Comparison of ENCODE assay signal across 9 mouse cellular contexts in the genomic region with DNA sequence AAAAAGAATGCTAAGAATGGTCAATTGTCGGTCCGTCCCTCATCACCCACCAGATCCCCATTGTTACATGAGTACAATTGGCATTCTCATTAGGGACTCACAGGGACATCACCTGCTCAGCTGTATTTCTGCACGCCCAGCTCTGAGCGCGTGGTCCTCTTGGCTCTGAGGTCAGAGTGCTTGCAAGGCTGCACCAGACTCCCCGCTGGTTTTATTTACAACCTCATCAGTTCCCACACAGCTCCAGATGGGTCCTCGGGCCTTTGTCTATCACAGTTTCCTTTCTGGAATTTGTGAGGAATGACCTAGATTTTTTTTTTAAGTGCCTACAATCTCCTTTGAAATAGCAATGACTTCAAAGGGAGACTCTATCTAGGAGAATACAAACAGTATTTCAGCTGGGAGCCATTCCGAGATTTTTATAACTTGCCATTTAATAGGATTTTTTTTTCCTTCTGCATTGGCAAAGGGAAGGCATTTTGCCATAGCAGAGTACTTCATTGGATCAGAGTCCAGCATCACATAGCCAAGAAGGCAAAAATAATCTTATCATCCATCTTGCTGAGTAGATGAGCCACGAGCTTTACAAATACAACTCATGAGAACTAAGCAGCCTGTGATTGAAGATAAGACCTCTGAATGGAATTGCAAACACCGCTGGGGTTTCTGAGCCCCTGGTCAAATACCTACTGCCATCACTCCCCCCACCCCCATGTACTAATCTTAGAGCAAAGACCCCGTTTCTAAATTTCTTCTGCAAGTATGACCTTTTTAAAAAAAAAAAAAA.
DNase-seq lines count a peak whose midpoint lies in the region; ATAC-seq and TF ChIP-seq lines count a peak whose summit lies in the region.
"Had no signal": no experiment of that assay in that cellular context is flagged by ENCODE, and none has a peak within 500 bp of the region (broad histone marks: within the 10 kb centered on the region; RNA-seq: fewer than 3 reads in every experiment).

No protein-coding gene starts in this region.

- ATAC-seq in forebrain, embryonic 15.5 days (replicated peaks), result peak; percentile 46; the same call in 1 of the 2 replicates
- no peak for ATAC-seq in limb, embryonic 14.5 days (ENCODE audit: low FRiP score, low read depth)
- no peak for ATAC-seq in kidney, embryonic 16.5 days (ENCODE audit: low FRiP score, low TSS enrichment)

- peaks cover 16% of the 10 kb centered on the region for H3K4me1 ChIP-seq in forebrain, embryonic 15.5 days
- no peaks in the 10 kb centered on the region for H3K4me1 ChIP-seq in limb, embryonic 14.5 days (ENCODE audit: control insufficient read depth, insufficient read depth, low read length)
- H3K4me1 ChIP-seq in kidney, embryonic 16.5 days (ENCODE audit: insufficient read depth, low read length), result 0 out of 2 replicates have a peak, but pooled peaks cover 7% of the 10 kb centered on the region

- no peaks in the 10 kb centered on the region for H3K36me3 ChIP-seq in forebrain, embryonic 15.5 days
- no peaks in the 10 kb centered on the region for H3K36me3 ChIP-seq in limb, embryonic 14.5 days (ENCODE audit: control insufficient read depth, insufficient read depth, low read length)
- H3K36me3 ChIP-seq in kidney, embryonic 16.5 days (ENCODE audit: insufficient read depth, low read length), result no peaks in the 10 kb centered on the region

- no peak overlapping the region; the same call in 1 of the 2 replicates for H3K4me2 ChIP-seq in forebrain, embryonic 15.5 days (replicated peaks)
- no peak overlapping the region for H3K4me2 ChIP-seq in limb, embryonic 14.5 days (replicated peaks; ENCODE audit: low read depth, low read length, severe bottlenecking)
- no peak overlapping the region for H3K4me2 ChIP-seq in kidney, embryonic 16.5 days (replicated peaks; ENCODE audit: low read depth, low read length)

- H3K27me3 ChIP-seq in forebrain, embryonic 15.5 days, result no peaks in the 10 kb centered on the region
- no peaks in the 10 kb centered on the region for H3K27me3 ChIP-seq in limb, embryonic 14.5 days (ENCODE audit: control insufficient read depth, insufficient read depth, low read length)
- H3K27me3 ChIP-seq in kidney, embryonic 16.5 days (ENCODE audit: insufficient read depth, low read length), result no peaks in the 10 kb centered on the region

- H3K9me3 ChIP-seq in forebrain, embryonic 15.5 days, result no peaks in the 10 kb centered on the region
- no peaks in the 10 kb centered on the region for H3K9me3 ChIP-seq in limb, embryonic 14.5 days (ENCODE audit: control insufficient read depth, low read length)
- H3K9me3 ChIP-seq in kidney, embryonic 16.5 days (ENCODE audit: low read length), result no peaks in the 10 kb centered on the region

- TF ChIP-seq POLR2A in limb, embryonic 14.5 days (IDR thresholded peaks at IDR 0.05; ENCODE audit: borderline replicate concordance, extremely low read depth, insufficient read depth, insufficient read length), result no peak

- no peak overlapping the region for H3K4me3 ChIP-seq in forebrain, embryonic 15.5 days
- H3K4me3 ChIP-seq in limb, embryonic 14.5 days (replicated peaks; ENCODE audit: low read length), result no peak overlapping the region
- H3K4me3 ChIP-seq in kidney, embryonic 16.5 days (ENCODE audit: low read length), result no peak overlapping the region

- no peak overlapping the region for H3K9ac ChIP-seq in forebrain, embryonic 15.5 days (replicated peaks)
- no peak overlapping the region for H3K9ac ChIP-seq in limb, embryonic 14.5 days (ENCODE audit: low read depth, low read length, severe bottlenecking)
- no peak overlapping the region for H3K9ac ChIP-seq in kidney, embryonic 16.5 days (replicated peaks; ENCODE audit: low read length)

- DNase-seq in right cerebral cortex, adult 18-20 months, result peak; percentile 34
- no peak for DNase-seq in right cerebral cortex, postnatal 4 days
- DNase-seq in limb, embryonic 14.5 days (ENCODE audit: low spot score), result peak; percentile 17
- no peak for DNase-seq in gastrocnemius, adult 18-20 months (ENCODE audit: low spot score)
- DNase-seq in lung, postnatal 10 days, result no peak
- no peak for DNase-seq in adrenal gland, postnatal 25 days
- DNase-seq: gastrocnemius, postnatal 36 days had no signal

- H3K27ac ChIP-seq in forebrain, embryonic 15.5 days (replicated peaks), result peak overlapping the region; percentile 21; the same call in 1 of the 2 replicates
- no peak overlapping the region for H3K27ac ChIP-seq in limb, embryonic 14.5 days (replicated peaks; ENCODE audit: low read depth, low read length)
- H3K27ac ChIP-seq in kidney, embryonic 16.5 days (ENCODE audit: low read length), result no peak overlapping the region

- WGBS in forebrain, embryonic 15.5 days, result 7% methylated on average over 11 of the region's 11 CpGs
- WGBS in limb, embryonic 14.5 days, result 11% methylated on average over 11 of the region's 11 CpGs
- 11% methylated on average over 11 of the region's 11 CpGs for WGBS in kidney, embryonic 16.5 days

Comparison
In these comparisons a context has a peak if more than half of its experiments do, and no peak if none do; other contexts are left out.
1. DNase-seq: peak in right cerebral cortex, adult 18-20 months (single experiment) and limb, embryonic 14.5 days (single experiment); none in right cerebral cortex, postnatal 4 days (single experiment), gastrocnemius, adult 18-20 months (single experiment), lung, postnatal 10 days (single experiment) and adrenal gland, postnatal 25 days (single experiment).